Mouse (Mus musculus): ENCODE results near the gene Rprml. TPM values are rescaled to one million over a fixed set of nuclear protein-coding genes. Genes with fewer than 3 reads are reported as not detected.
A peak's percentile ranks its signal among the peaks of the same experiment; 100 is the strongest.

The Rprml gene
- not detected in 2 replicates for polyA plus RNA-seq (2014; fragmentation: Nextera tagmentation; extraction: Ambion mirVana)

DNA sequence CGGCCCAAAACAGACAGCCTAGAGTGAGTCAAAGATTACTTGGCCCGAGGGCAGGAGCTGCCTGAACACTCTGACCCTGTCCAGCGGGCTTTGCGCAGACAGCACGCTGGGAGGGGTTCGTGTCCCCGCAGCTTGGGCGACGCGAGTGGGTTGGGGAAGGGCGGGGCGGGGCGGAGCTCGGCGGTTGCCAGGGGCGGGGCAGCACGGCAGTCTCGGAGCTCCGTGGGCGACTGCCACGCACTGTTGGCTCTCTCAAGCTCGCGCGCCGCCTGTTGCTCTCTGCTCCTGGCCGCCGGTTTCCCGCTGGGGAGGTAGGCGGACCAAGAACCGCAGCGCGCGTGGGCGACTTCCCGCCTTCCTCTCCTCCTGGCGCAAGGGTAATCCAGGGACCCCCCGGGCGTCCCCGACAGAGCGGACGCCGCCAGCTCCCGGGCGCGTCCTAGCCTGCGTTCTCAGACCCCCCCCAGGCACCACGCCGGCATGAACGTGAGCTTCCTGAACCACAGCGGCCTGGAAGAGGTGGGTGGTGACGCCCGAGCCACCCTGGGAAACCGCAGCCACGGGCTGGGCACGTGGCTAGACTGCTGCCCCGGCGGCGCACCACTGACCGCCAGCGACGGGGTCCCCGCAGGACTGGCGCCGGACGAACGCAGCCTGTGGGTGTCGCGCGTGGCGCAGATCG is at the start of gene Rprml:
Gene Rprml, plus strand, starts transcription at position 270 of the 682 bp plus-strand sequence.
- H3K27ac ChIP-seq (ENCODE audit: low read depth, low read length): no peak within 1 kb of the TSS
- WGBS: 1% methylated on average over 65 of the region's 71 CpGs
- peak; percentile 21 for DNase-seq (ENCODE audit: low spot score)
- peaks cover 54% of the 10 kb centered on the region for H3K27me3 ChIP-seq (ENCODE audit: control insufficient read depth, insufficient read depth, low read length)
- no peak within 1 kb of the TSS for H3K9ac ChIP-seq (ENCODE audit: low read depth, low read length)
- H3K4me2 ChIP-seq (replicated peaks; ENCODE audit: low read depth, low read length): peak within 1 kb of the TSS; percentile 42
- no peaks in the 10 kb centered on the region for H3K9me3 ChIP-seq (ENCODE audit: control insufficient read depth, low read length)
- H3K4me3 ChIP-seq (ENCODE audit: low read depth, low read length): peak within 1 kb of the TSS; percentile 25
- ATAC-seq (ENCODE audit: low FRiP score): no peak
- H3K36me3 ChIP-seq (ENCODE audit: control insufficient read depth, insufficient read depth, low read length): no peaks in the 10 kb centered on the region
- H3K4me1 ChIP-seq (replicated peaks; ENCODE audit: control insufficient read depth, insufficient read depth, low read length): peaks cover 4% of the 10 kb centered on the region

DNA sequence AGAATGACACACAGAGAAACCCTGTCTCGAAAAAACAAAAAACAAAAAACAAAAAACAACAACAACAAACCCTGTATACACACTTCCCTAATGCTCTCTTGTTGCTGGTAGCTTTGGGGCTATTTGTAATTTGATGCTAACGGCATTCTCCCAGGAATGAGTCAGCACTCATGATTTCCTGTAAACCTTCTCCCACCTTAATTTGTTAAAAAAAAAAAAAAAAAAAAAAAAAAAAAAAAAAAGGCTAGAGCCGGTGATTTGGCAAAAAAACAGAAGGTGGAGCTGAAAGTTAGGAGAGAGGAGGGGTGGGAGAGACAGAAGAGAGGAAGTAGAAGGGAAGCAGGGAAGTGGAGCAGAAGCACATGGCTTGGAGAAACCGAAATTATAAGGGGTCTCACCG is 42.8 kb upstream of the Rprml start:
- no peak for ATAC-seq (ENCODE audit: low FRiP score)
- Histone ChIP-seq H3K9ac (ENCODE audit: low read depth, low read length) (no peak overlapping the region), H3K4me1 (replicated peaks; ENCODE audit: control insufficient read depth, insufficient read depth, low read length) (no peaks in the 10 kb centered on the region), H3K4me3 (ENCODE audit: low read depth, low read length) (no peak overlapping the region), H3K27me3 (ENCODE audit: control insufficient read depth, insufficient read depth, low read length) (no peaks in the 10 kb centered on the region), H3K27ac (ENCODE audit: low read depth, low read length) (no peak overlapping the region), H3K9me3 (ENCODE audit: control insufficient read depth, low read length) (no peaks in the 10 kb centered on the region), H3K4me2 (replicated peaks; ENCODE audit: low read depth, low read length) (no peak overlapping the region), H3K36me3 (ENCODE audit: control insufficient read depth, insufficient read depth, low read length) (no peaks in the 10 kb centered on the region)
- DNase-seq (ENCODE audit: low spot score): no peak
- 68% methylated on average over 5 of the region's 5 CpGs for WGBS

DNA sequence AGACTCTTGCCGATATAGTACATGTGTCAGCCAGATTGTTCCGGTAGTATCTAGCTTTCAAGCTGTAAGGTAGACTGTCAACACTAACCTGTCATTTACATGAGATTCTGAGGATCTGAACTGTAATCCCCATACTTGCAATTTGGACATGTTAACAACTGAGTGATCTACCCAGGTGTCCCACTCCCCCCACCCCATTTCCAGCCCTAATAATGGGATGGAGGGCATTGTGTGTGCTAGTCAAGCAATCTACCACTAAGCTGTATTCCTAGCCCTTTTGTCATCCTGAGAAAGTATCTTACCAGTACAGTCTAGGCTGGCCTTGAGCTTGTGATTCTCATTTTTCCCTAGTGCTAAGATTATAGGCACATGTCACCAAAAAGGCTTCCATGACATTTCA is 38.6 kb upstream of the Rprml start:
- DNase-seq (ENCODE audit: low spot score): no peak
- no peaks in the 10 kb centered on the region for H3K27me3 ChIP-seq (ENCODE audit: control insufficient read depth, insufficient read depth, low read length)
- H3K4me2 ChIP-seq (replicated peaks; ENCODE audit: low read depth, low read length): no peak overlapping the region
- H3K9ac ChIP-seq (ENCODE audit: low read depth, low read length): no peak overlapping the region
- WGBS: 87% methylated on average over 2 of the region's 2 CpGs
- no peak overlapping the region for H3K4me3 ChIP-seq (ENCODE audit: low read depth, low read length)
- H3K9me3 ChIP-seq (ENCODE audit: control insufficient read depth, low read length): no peaks in the 10 kb centered on the region
- H3K27ac ChIP-seq (ENCODE audit: low read depth, low read length): no peak overlapping the region
- H3K4me1 ChIP-seq (replicated peaks; ENCODE audit: control insufficient read depth, insufficient read depth, low read length): no peaks in the 10 kb centered on the region
- ATAC-seq (ENCODE audit: low FRiP score): no peak
- no peaks in the 10 kb centered on the region for H3K36me3 ChIP-seq (ENCODE audit: control insufficient read depth, insufficient read depth, low read length)

DNA sequence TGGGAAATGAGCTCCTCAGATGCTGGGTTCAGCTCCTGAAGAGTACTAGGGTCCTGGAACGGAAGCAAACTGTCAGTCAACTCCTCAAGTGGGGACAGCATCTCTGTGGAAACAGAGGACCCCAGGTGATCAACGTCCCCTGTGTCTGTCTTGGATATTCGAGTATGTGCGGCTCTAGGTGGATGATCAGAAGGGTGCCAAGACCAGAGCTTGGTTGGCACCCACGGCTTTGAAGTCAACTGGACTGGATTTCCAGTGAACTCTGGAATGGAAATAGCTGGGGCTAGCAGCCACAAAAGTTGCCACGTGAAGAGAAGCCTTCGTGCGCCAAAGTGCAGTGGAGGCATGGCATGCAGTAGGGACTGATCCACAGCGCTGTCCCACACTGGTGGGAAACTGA is 28.3 kb upstream of the Rprml start, which contains the start of gene Gm884:
Gene Gm884, minus strand, starts transcription at position 101 of the 400 bp plus-strand sequence.
- Histone ChIP-seq H3K27ac (ENCODE audit: low read depth, low read length) (no peak within 1 kb of the TSS), H3K9ac (ENCODE audit: low read depth, low read length) (no peak within 1 kb of the TSS), H3K4me1 (replicated peaks; ENCODE audit: control insufficient read depth, insufficient read depth, low read length) (no peaks in the 10 kb centered on the region), H3K4me3 (ENCODE audit: low read depth, low read length) (no peak within 1 kb of the TSS), H3K27me3 (ENCODE audit: control insufficient read depth, insufficient read depth, low read length) (no peaks in the 10 kb centered on the region), H3K9me3 (ENCODE audit: control insufficient read depth, low read length) (no peaks in the 10 kb centered on the region), H3K4me2 (replicated peaks; ENCODE audit: low read depth, low read length) (no peak within 1 kb of the TSS), H3K36me3 (ENCODE audit: control insufficient read depth, insufficient read depth, low read length) (no peaks in the 10 kb centered on the region)
- DNase-seq (ENCODE audit: low spot score) (no peak), ATAC-seq (ENCODE audit: low FRiP score) (no peak)
- WGBS: 84% methylated on average over 9 of the region's 9 CpGs

DNA sequence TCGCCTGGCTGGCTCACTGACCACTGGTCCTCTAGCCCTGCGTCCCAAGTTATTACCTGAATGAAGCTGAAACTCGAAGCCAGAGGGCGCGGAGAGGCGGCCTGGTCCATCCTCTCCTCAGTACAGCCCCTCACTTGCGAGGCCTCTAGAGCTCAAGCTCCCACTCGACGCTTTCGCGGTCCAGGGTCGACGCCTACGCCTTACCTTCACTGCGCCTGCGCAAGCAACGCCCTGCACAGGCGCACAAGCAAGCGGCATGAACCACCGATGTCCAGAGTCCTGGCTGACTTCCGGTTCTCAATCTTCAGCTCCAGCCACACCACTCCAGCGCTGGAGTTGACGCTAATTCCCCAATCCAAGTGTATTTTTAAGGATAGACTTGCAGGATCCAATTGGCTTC is 21.9 kb upstream of the Rprml start:
- ATAC-seq (ENCODE audit: low FRiP score) (no peak), DNase-seq (ENCODE audit: low spot score) (no peak)
- H3K4me1 ChIP-seq (replicated peaks; ENCODE audit: control insufficient read depth, insufficient read depth, low read length): no peaks in the 10 kb centered on the region
- 89% methylated on average over 23 of the region's 23 CpGs for WGBS
- no peaks in the 10 kb centered on the region for H3K36me3 ChIP-seq (ENCODE audit: control insufficient read depth, insufficient read depth, low read length)
- H3K9me3 ChIP-seq (ENCODE audit: control insufficient read depth, low read length): no peaks in the 10 kb centered on the region
- no peak overlapping the region for H3K4me3 ChIP-seq (ENCODE audit: low read depth, low read length)
- no peaks in the 10 kb centered on the region for H3K27me3 ChIP-seq (ENCODE audit: control insufficient read depth, insufficient read depth, low read length)
- H3K9ac ChIP-seq (ENCODE audit: low read depth, low read length): no peak overlapping the region
- no peak overlapping the region for H3K4me2 ChIP-seq (replicated peaks; ENCODE audit: low read depth, low read length)
- H3K27ac ChIP-seq (ENCODE audit: low read depth, low read length): no peak overlapping the region

DNA sequence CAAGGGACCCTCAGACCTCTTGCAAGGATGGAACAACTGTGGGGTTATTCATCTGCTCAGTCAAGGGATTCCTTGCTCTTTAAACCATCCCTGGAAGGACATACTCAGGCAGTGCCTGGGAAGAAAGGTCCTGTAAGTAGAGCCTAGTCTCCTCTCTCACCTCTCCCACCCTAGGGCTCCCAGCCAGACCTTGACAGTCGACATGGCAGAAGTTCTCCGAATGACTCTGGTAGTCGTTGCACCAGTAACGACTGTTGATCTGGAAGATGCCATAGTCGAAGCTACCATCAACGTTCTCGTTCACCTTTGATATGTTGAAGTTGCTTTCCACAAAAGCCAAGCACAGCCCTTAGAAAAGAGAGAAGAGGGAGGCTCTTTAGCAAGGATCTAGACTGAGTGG is 14.6 kb upstream of the Rprml start:
- WGBS: 90% methylated on average over 7 of the region's 7 CpGs
- Histone ChIP-seq H3K27ac (ENCODE audit: low read depth, low read length) (no peak overlapping the region), H3K27me3 (ENCODE audit: control insufficient read depth, insufficient read depth, low read length) (0 out of 2 replicates have a peak, but pooled peaks cover 2% of the 10 kb centered on the region), H3K9ac (ENCODE audit: low read depth, low read length) (no peak overlapping the region), H3K4me3 (ENCODE audit: low read depth, low read length) (no peak overlapping the region), H3K4me2 (replicated peaks; ENCODE audit: low read depth, low read length) (no peak overlapping the region), H3K4me1 (replicated peaks; ENCODE audit: control insufficient read depth, insufficient read depth, low read length) (no peaks in the 10 kb centered on the region), H3K9me3 (ENCODE audit: control insufficient read depth, low read length) (no peaks in the 10 kb centered on the region), H3K36me3 (ENCODE audit: control insufficient read depth, insufficient read depth, low read length) (no peaks in the 10 kb centered on the region)
- DNase-seq (ENCODE audit: low spot score) (no peak), ATAC-seq (ENCODE audit: low FRiP score) (no peak)

DNA sequence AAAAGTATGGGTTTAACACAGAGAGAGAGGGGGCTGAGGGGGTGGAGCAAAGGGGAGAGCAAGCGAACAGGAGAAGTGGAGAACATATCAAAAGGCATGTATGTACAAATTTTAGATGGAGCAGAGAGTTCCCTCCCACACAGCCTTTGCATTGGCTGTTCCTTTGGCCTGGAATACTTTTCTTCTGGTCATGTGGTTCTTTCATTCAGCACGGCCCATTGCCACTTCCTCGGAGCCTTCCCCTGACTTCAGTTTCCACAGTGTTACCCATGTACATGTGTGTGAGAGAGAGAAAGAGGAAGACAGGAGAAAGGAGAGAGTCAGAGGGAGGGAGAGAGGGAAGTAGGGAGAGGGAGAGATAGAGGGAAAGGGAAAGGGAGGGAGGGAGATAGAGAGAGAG is 13.9 kb upstream of the Rprml start:
- ATAC-seq (ENCODE audit: low FRiP score) (no peak), DNase-seq (ENCODE audit: low spot score) (no peak)
- Histone ChIP-seq H3K9me3 (ENCODE audit: control insufficient read depth, low read length) (no peaks in the 10 kb centered on the region), H3K4me3 (ENCODE audit: low read depth, low read length) (no peak overlapping the region), H3K27me3 (ENCODE audit: control insufficient read depth, insufficient read depth, low read length) (0 out of 2 replicates have a peak, but pooled peaks cover 2% of the 10 kb centered on the region), H3K36me3 (ENCODE audit: control insufficient read depth, insufficient read depth, low read length) (no peaks in the 10 kb centered on the region), H3K27ac (ENCODE audit: low read depth, low read length) (no peak overlapping the region), H3K9ac (ENCODE audit: low read depth, low read length) (no peak overlapping the region), H3K4me2 (replicated peaks; ENCODE audit: low read depth, low read length) (no peak overlapping the region), H3K4me1 (replicated peaks; ENCODE audit: control insufficient read depth, insufficient read depth, low read length) (no peaks in the 10 kb centered on the region)
- 87% methylated on average over 3 of the region's 3 CpGs for WGBS

DNA sequence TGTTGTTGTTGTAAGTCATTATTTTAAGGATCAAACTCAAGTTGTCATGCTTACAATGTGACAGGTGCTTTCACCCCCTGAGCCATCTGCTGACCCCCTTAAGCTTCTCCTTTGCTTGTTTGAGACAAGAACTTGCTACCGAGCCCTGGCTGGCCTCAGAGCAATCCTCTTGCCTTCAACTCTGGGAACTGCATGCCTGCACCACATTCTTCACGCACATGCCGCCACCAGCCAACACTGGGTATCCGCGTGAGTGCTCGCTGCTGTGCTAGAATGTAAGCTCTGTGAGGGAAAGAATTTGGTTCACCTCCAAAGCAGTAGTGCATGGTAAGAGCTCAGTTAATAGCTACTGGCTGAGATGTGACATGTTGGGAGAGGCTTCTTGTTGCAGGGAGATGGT is 13.1 kb upstream of the Rprml start:
- DNase-seq (ENCODE audit: low spot score): no peak
- Histone ChIP-seq H3K36me3 (ENCODE audit: control insufficient read depth, insufficient read depth, low read length) (no peaks in the 10 kb centered on the region), H3K4me1 (replicated peaks; ENCODE audit: control insufficient read depth, insufficient read depth, low read length) (no peaks in the 10 kb centered on the region), H3K9me3 (ENCODE audit: control insufficient read depth, low read length) (no peaks in the 10 kb centered on the region), H3K4me3 (ENCODE audit: low read depth, low read length) (no peak overlapping the region), H3K27ac (ENCODE audit: low read depth, low read length) (no peak overlapping the region), H3K9ac (ENCODE audit: low read depth, low read length) (no peak overlapping the region), H3K4me2 (replicated peaks; ENCODE audit: low read depth, low read length) (no peak overlapping the region), H3K27me3 (ENCODE audit: control insufficient read depth, insufficient read depth, low read length) (0 out of 2 replicates have a peak, but pooled peaks cover 2% of the 10 kb centered on the region)
- WGBS: 90% methylated on average over 6 of the region's 6 CpGs
- no peak for ATAC-seq (ENCODE audit: low FRiP score)

DNA sequence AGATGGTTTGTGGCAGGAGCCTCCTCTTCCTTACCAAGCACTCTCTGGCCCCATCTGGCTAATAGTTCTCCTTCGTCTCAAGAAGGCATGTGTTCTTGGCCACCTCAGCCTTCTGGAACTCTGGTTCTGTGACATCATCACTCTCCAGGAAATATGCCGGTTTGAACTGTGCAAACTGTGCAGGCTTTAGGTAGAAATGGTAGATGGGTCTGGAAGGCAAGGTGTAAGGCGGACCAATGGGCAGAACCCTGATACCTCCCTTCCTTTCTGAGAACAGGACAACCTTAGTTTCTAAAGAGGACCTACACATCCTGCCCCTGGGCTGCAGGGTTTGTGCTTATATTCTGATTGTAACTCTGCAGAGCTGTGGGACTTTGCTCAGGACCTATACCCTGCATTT is 10.6 kb upstream of the Rprml start, which contains the start of gene Lyzl6:
Gene Lyzl6, minus strand, starts transcription at position 101 of the 400 bp plus-strand sequence.
- Histone ChIP-seq H3K4me1 (replicated peaks; ENCODE audit: control insufficient read depth, insufficient read depth, low read length) (no peaks in the 10 kb centered on the region), H3K9me3 (ENCODE audit: control insufficient read depth, low read length) (no peaks in the 10 kb centered on the region), H3K36me3 (ENCODE audit: control insufficient read depth, insufficient read depth, low read length) (no peaks in the 10 kb centered on the region), H3K4me3 (ENCODE audit: low read depth, low read length) (no peak within 1 kb of the TSS), H3K27me3 (ENCODE audit: control insufficient read depth, insufficient read depth, low read length) (0 out of 2 replicates have a peak, but pooled peaks cover 2% of the 10 kb centered on the region), H3K27ac (ENCODE audit: low read depth, low read length) (no peak within 1 kb of the TSS), H3K4me2 (replicated peaks; ENCODE audit: low read depth, low read length) (peak within 1 kb of the TSS; percentile 24; the same call in 1 of the 2 replicates), H3K9ac (ENCODE audit: low read depth, low read length) (no peak within 1 kb of the TSS)
- ATAC-seq (ENCODE audit: low FRiP score): no peak
- 76% methylated on average over 3 of the region's 3 CpGs for WGBS
- no peak for DNase-seq (ENCODE audit: low spot score)

Data from hindbrain, embryonic 11.5 days (tissue).